Mouse (Mus musculus): ENCODE measurements at regions not wholly inside any gene's neighbourhood (a gene's known extent, or its start where the extent isn't known, plus 50 kb on each side); places are given as distances from the start of the nearest gene placed in this dataset.
"Not testable (repeated sequence)": the region's sequence is repeated elsewhere in the genome, so short reads cannot be mapped to it uniquely, and the experiment has no call there.

- H3K27ac ChIP-seq (ENCODE audit: low read depth, low read length), result no peak overlapping the region
- no peak overlapping the region for H3K4me2 ChIP-seq (ENCODE audit: low read length)
- no peaks in the 10 kb centered on the region for H3K27me3 ChIP-seq (replicated peaks; ENCODE audit: control insufficient read depth, insufficient read depth, low read length)
- no peaks in the 10 kb centered on the region for H3K36me3 ChIP-seq (ENCODE audit: control insufficient read depth, insufficient read depth, low read length)
- no peaks in the 10 kb centered on the region for H3K4me1 ChIP-seq (ENCODE audit: control insufficient read depth, insufficient read depth, low read depth, low read length)
- no peak for ATAC-seq
- no peaks in the 10 kb centered on the region for H3K9me3 ChIP-seq (ENCODE audit: control insufficient read depth, low read length)
- no peak overlapping the region for H3K9ac ChIP-seq (ENCODE audit: low read depth, low read length)
- H3K4me3 ChIP-seq (ENCODE audit: low read length), result no peak overlapping the region
- WGBS, result 49% methylated on average over 1 of the region's 1 CpGs
These were observed 67.7 kb downstream of the Alg10b start for GRCm38 (mm10) chr15:90291848-90292247.

- ATAC-seq, result no peak
- no peaks in the 10 kb centered on the region for H3K36me3 ChIP-seq (ENCODE audit: control insufficient read depth, insufficient read depth, low read length)
- H3K27ac ChIP-seq (ENCODE audit: low read depth, low read length), result no peak overlapping the region
- no peak overlapping the region for H3K9ac ChIP-seq (ENCODE audit: low read depth, low read length)
- H3K4me2 ChIP-seq (ENCODE audit: low read length), result no peak overlapping the region
- no peaks in the 10 kb centered on the region for H3K27me3 ChIP-seq (replicated peaks; ENCODE audit: control insufficient read depth, insufficient read depth, low read length)
- H3K4me3 ChIP-seq (ENCODE audit: low read length), result no peak overlapping the region
- H3K9me3 ChIP-seq (ENCODE audit: control insufficient read depth, low read length), result no peaks in the 10 kb centered on the region
- WGBS, result 63% methylated on average over 2 of the region's 2 CpGs
- H3K4me1 ChIP-seq (ENCODE audit: control insufficient read depth, insufficient read depth, low read depth, low read length), result no peaks in the 10 kb centered on the region
These were observed 70.3 kb downstream of the Alg10b start for GRCm38 (mm10) chr15:90294353-90294922.

- 53% methylated on average over 7 of the region's 7 CpGs for WGBS
- H3K27ac ChIP-seq (ENCODE audit: low read depth, low read length), result no peak overlapping the region
- H3K36me3 ChIP-seq (ENCODE audit: control insufficient read depth, insufficient read depth, low read length), result no peaks in the 10 kb centered on the region
- no peaks in the 10 kb centered on the region for H3K4me1 ChIP-seq (ENCODE audit: control insufficient read depth, insufficient read depth, low read depth, low read length)
- H3K9me3 ChIP-seq (ENCODE audit: control insufficient read depth, low read length), result no peaks in the 10 kb centered on the region
- no peak overlapping the region for H3K4me3 ChIP-seq (ENCODE audit: low read length)
- no peaks in the 10 kb centered on the region for H3K27me3 ChIP-seq (replicated peaks; ENCODE audit: control insufficient read depth, insufficient read depth, low read length)
- no peak overlapping the region for H3K4me2 ChIP-seq (ENCODE audit: low read length)
- ATAC-seq, result no peak
- H3K9ac ChIP-seq (ENCODE audit: low read depth, low read length), result no peak overlapping the region
These were observed 74.5 kb downstream of the Alg10b start for GRCm38 (mm10) chr15:90298566-90298965.

- H3K9me3 ChIP-seq (ENCODE audit: control insufficient read depth, low read length), result no peaks in the 10 kb centered on the region
- H3K4me1 ChIP-seq (ENCODE audit: control insufficient read depth, insufficient read depth, low read depth, low read length), result no peaks in the 10 kb centered on the region
- ATAC-seq, result no peak
- no peak overlapping the region for H3K27ac ChIP-seq (ENCODE audit: low read depth, low read length)
- no peak overlapping the region for H3K9ac ChIP-seq (ENCODE audit: low read depth, low read length)
- no peaks in the 10 kb centered on the region for H3K36me3 ChIP-seq (ENCODE audit: control insufficient read depth, insufficient read depth, low read length)
- WGBS, result 96% methylated on average over 1 of the region's 1 CpGs
- H3K4me2 ChIP-seq (ENCODE audit: low read length), result no peak overlapping the region
- no peak overlapping the region for H3K4me3 ChIP-seq (ENCODE audit: low read length)
- H3K27me3 ChIP-seq (replicated peaks; ENCODE audit: control insufficient read depth, insufficient read depth, low read length), result no peaks in the 10 kb centered on the region
These were observed 79.3 kb downstream of the Alg10b start for GRCm38 (mm10) chr15:90303393-90303792.

GRCm38 (mm10) chr15:90305051-90305450, 80.9 kb downstream of the Alg10b start:
- H3K27ac ChIP-seq (ENCODE audit: low read depth, low read length), result no peak overlapping the region
- 83% methylated on average over 3 of the region's 3 CpGs for WGBS
- no peak overlapping the region for H3K9ac ChIP-seq (ENCODE audit: low read depth, low read length)
- H3K4me3 ChIP-seq (ENCODE audit: low read length), result no peak overlapping the region
- no peak overlapping the region for H3K4me2 ChIP-seq (ENCODE audit: low read length)
- ATAC-seq, result no peak
- H3K27me3 ChIP-seq (replicated peaks; ENCODE audit: control insufficient read depth, insufficient read depth, low read length), result no peaks in the 10 kb centered on the region
- no peaks in the 10 kb centered on the region for H3K36me3 ChIP-seq (ENCODE audit: control insufficient read depth, insufficient read depth, low read length)
- no peaks in the 10 kb centered on the region for H3K4me1 ChIP-seq (ENCODE audit: control insufficient read depth, insufficient read depth, low read depth, low read length)
- no peaks in the 10 kb centered on the region for H3K9me3 ChIP-seq (ENCODE audit: control insufficient read depth, low read length)

GRCm38 (mm10) chr15:90306866-90307265, 82.8 kb downstream of the Alg10b start:
- H3K4me2 ChIP-seq (ENCODE audit: low read length), result no peak overlapping the region
- no peaks in the 10 kb centered on the region for H3K27me3 ChIP-seq (replicated peaks; ENCODE audit: control insufficient read depth, insufficient read depth, low read length)
- no peak overlapping the region for H3K4me3 ChIP-seq (ENCODE audit: low read length)
- H3K27ac ChIP-seq (ENCODE audit: low read depth, low read length), result no peak overlapping the region
- 86% methylated on average over 3 of the region's 3 CpGs for WGBS
- H3K9ac ChIP-seq (ENCODE audit: low read depth, low read length), result no peak overlapping the region
- no peaks in the 10 kb centered on the region for H3K4me1 ChIP-seq (ENCODE audit: control insufficient read depth, insufficient read depth, low read depth, low read length)
- no peaks in the 10 kb centered on the region for H3K9me3 ChIP-seq (ENCODE audit: control insufficient read depth, low read length)
- no peak for ATAC-seq
- no peaks in the 10 kb centered on the region for H3K36me3 ChIP-seq (ENCODE audit: control insufficient read depth, insufficient read depth, low read length)

- not testable (repeated sequence) for H3K4me1 ChIP-seq (ENCODE audit: control insufficient read depth, insufficient read depth, low read depth, low read length); H3K27ac ChIP-seq (ENCODE audit: low read depth, low read length); H3K4me2 ChIP-seq (ENCODE audit: low read length); H3K27me3 ChIP-seq (replicated peaks; ENCODE audit: control insufficient read depth, insufficient read depth, low read length); H3K9ac ChIP-seq (ENCODE audit: low read depth, low read length); H3K9me3 ChIP-seq (ENCODE audit: control insufficient read depth, low read length); ATAC-seq; H3K36me3 ChIP-seq (ENCODE audit: control insufficient read depth, insufficient read depth, low read length); H3K4me3 ChIP-seq (ENCODE audit: low read length)
- WGBS, result 17% methylated on average over 5 of the region's 5 CpGs
These were observed 84.3 kb downstream of the Alg10b start for GRCm38 (mm10) chr15:90308433-90308832.

- Histone ChIP-seq H3K9ac (ENCODE audit: low read depth, low read length) (no peak overlapping the region), H3K9me3 (ENCODE audit: control insufficient read depth, low read length) (no peaks in the 10 kb centered on the region), H3K27ac (ENCODE audit: low read depth, low read length) (no peak overlapping the region), H3K4me2 (ENCODE audit: low read length) (no peak overlapping the region), H3K36me3 (ENCODE audit: control insufficient read depth, insufficient read depth, low read length) (no peaks in the 10 kb centered on the region), H3K4me1 (ENCODE audit: control insufficient read depth, insufficient read depth, low read depth, low read length) (no peaks in the 10 kb centered on the region), H3K4me3 (ENCODE audit: low read length) (no peak overlapping the region), H3K27me3 (replicated peaks; ENCODE audit: control insufficient read depth, insufficient read depth, low read length) (no peaks in the 10 kb centered on the region)
- ATAC-seq, result no peak
- WGBS, result 36% methylated on average over 1 of the region's 1 CpGs
These were observed 84.8 kb downstream of the Alg10b start for GRCm38 (mm10) chr15:90308869-90309268.

- Histone ChIP-seq H3K4me1 (ENCODE audit: control insufficient read depth, insufficient read depth, low read depth, low read length) (no peaks in the 10 kb centered on the region), H3K9ac (ENCODE audit: low read depth, low read length) (no peak overlapping the region), H3K4me2 (ENCODE audit: low read length) (no peak overlapping the region), H3K4me3 (ENCODE audit: low read length) (no peak overlapping the region), H3K9me3 (ENCODE audit: control insufficient read depth, low read length) (no peaks in the 10 kb centered on the region), H3K36me3 (ENCODE audit: control insufficient read depth, insufficient read depth, low read length) (no peaks in the 10 kb centered on the region), H3K27ac (ENCODE audit: low read depth, low read length) (no peak overlapping the region), H3K27me3 (replicated peaks; ENCODE audit: control insufficient read depth, insufficient read depth, low read length) (no peaks in the 10 kb centered on the region)
- ATAC-seq, result no peak
These were observed 85.6 kb downstream of the Alg10b start for GRCm38 (mm10) chr15:90309664-90310063.

- no peaks in the 10 kb centered on the region for H3K27me3 ChIP-seq (replicated peaks; ENCODE audit: control insufficient read depth, insufficient read depth, low read length)
- H3K4me3 ChIP-seq (ENCODE audit: low read length), result no peak overlapping the region
- H3K9ac ChIP-seq (ENCODE audit: low read depth, low read length), result no peak overlapping the region
- no peak overlapping the region for H3K27ac ChIP-seq (ENCODE audit: low read depth, low read length)
- no peak for ATAC-seq
- H3K4me2 ChIP-seq (ENCODE audit: low read length), result no peak overlapping the region
- H3K36me3 ChIP-seq (ENCODE audit: control insufficient read depth, insufficient read depth, low read length), result no peaks in the 10 kb centered on the region
- no peaks in the 10 kb centered on the region for H3K9me3 ChIP-seq (ENCODE audit: control insufficient read depth, low read length)
- no peaks in the 10 kb centered on the region for H3K4me1 ChIP-seq (ENCODE audit: control insufficient read depth, insufficient read depth, low read depth, low read length)
- WGBS, result 42% methylated on average over 3 of the region's 3 CpGs
These were observed 97.7 kb downstream of the Alg10b start for GRCm38 (mm10) chr15:90321774-90322173.

All from hindbrain, embryonic 16.5 days (tissue).